Mouse (Mus musculus): ENCODE measurements at regions not wholly inside any gene's neighbourhood (a gene's known extent, or its start where the extent isn't known, plus 50 kb on each side); places are given as distances from the start of the nearest gene placed in this dataset.

GRCm38 (mm10) chr17:85823036-85823435, 135.0 kb upstream of the Six2 start:
- Histone ChIP-seq H3K9ac (ENCODE audit: low read length) (no peak overlapping the region), H3K27me3 (ENCODE audit: control insufficient read depth, insufficient read depth, low read depth, low read length) (no peaks in the 10 kb centered on the region), H3K27ac (ENCODE audit: low read length) (no peak overlapping the region), H3K4me3 (ENCODE audit: low read length) (no peak overlapping the region), H3K36me3 (ENCODE audit: control insufficient read depth, insufficient read depth, low read length) (no peaks in the 10 kb centered on the region), H3K4me2 (ENCODE audit: low read depth, low read length) (no peak overlapping the region), H3K9me3 (ENCODE audit: control insufficient read depth, low read length) (peaks cover 5% of the 10 kb centered on the region), H3K4me1 (replicated peaks; ENCODE audit: control insufficient read depth, insufficient read depth, low read length) (no peaks in the 10 kb centered on the region)
- no peak for ATAC-seq (ENCODE audit: low read depth)
- WGBS: 64% methylated on average over 19 of the region's 19 CpGs

GRCm38 (mm10) chr17:85821861-85822260, 133.8 kb upstream of the Six2 start:
- Histone ChIP-seq H3K27me3 (ENCODE audit: control insufficient read depth, insufficient read depth, low read depth, low read length) (no peaks in the 10 kb centered on the region), H3K27ac (ENCODE audit: low read length) (no peak overlapping the region), H3K4me3 (ENCODE audit: low read length) (no peak overlapping the region), H3K9me3 (ENCODE audit: control insufficient read depth, low read length) (peaks cover 5% of the 10 kb centered on the region), H3K9ac (ENCODE audit: low read length) (no peak overlapping the region), H3K4me2 (ENCODE audit: low read depth, low read length) (no peak overlapping the region), H3K36me3 (ENCODE audit: control insufficient read depth, insufficient read depth, low read length) (no peaks in the 10 kb centered on the region), H3K4me1 (replicated peaks; ENCODE audit: control insufficient read depth, insufficient read depth, low read length) (no peaks in the 10 kb centered on the region)
- ATAC-seq (ENCODE audit: low read depth): no peak
- 72% methylated on average over 4 of the region's 4 CpGs for WGBS

- Histone ChIP-seq H3K4me3 (ENCODE audit: low read length) (no peak overlapping the region), H3K27ac (ENCODE audit: low read length) (no peak overlapping the region), H3K27me3 (ENCODE audit: control insufficient read depth, insufficient read depth, low read depth, low read length) (no peaks in the 10 kb centered on the region), H3K9ac (ENCODE audit: low read length) (no peak overlapping the region), H3K4me2 (ENCODE audit: low read depth, low read length) (peak overlapping the region; percentile 39; the same call in 1 of the 2 replicates), H3K36me3 (ENCODE audit: control insufficient read depth, insufficient read depth, low read length) (no peaks in the 10 kb centered on the region), H3K9me3 (ENCODE audit: control insufficient read depth, low read length) (peaks cover 5% of the 10 kb centered on the region), H3K4me1 (replicated peaks; ENCODE audit: control insufficient read depth, insufficient read depth, low read length) (no peaks in the 10 kb centered on the region)
- ATAC-seq (ENCODE audit: low read depth): peak; percentile 45
- WGBS: 57% methylated on average over 17 of the region's 17 CpGs
Measured at GRCm38 (mm10) chr17:85818098-85818855, 130.2 kb upstream of the Six2 start.

- Histone ChIP-seq H3K27ac (ENCODE audit: low read length) (no peak overlapping the region), H3K27me3 (ENCODE audit: control insufficient read depth, insufficient read depth, low read depth, low read length) (no peaks in the 10 kb centered on the region), H3K4me2 (ENCODE audit: low read depth, low read length) (no peak overlapping the region), H3K36me3 (ENCODE audit: control insufficient read depth, insufficient read depth, low read length) (no peaks in the 10 kb centered on the region), H3K9ac (ENCODE audit: low read length) (no peak overlapping the region), H3K9me3 (ENCODE audit: control insufficient read depth, low read length) (peaks cover 5% of the 10 kb centered on the region), H3K4me3 (ENCODE audit: low read length) (no peak overlapping the region), H3K4me1 (replicated peaks; ENCODE audit: control insufficient read depth, insufficient read depth, low read length) (no peaks in the 10 kb centered on the region)
- no peak for ATAC-seq (ENCODE audit: low read depth)
- 89% methylated on average over 8 of the region's 8 CpGs for WGBS
Measured at GRCm38 (mm10) chr17:85816521-85816920, 128.4 kb upstream of the Six2 start.

GRCm38 (mm10) chr17:85816056-85816455, 128.0 kb upstream of the Six2 start:
- H3K9ac ChIP-seq (ENCODE audit: low read length): no peak overlapping the region
- H3K4me2 ChIP-seq (ENCODE audit: low read depth, low read length): no peak overlapping the region
- H3K4me1 ChIP-seq (replicated peaks; ENCODE audit: control insufficient read depth, insufficient read depth, low read length): no peaks in the 10 kb centered on the region
- H3K36me3 ChIP-seq (ENCODE audit: control insufficient read depth, insufficient read depth, low read length): no peaks in the 10 kb centered on the region
- H3K4me3 ChIP-seq (ENCODE audit: low read length): no peak overlapping the region
- no peak for ATAC-seq (ENCODE audit: low read depth)
- H3K27me3 ChIP-seq (ENCODE audit: control insufficient read depth, insufficient read depth, low read depth, low read length): no peaks in the 10 kb centered on the region
- no peak overlapping the region for H3K27ac ChIP-seq (ENCODE audit: low read length)
- H3K9me3 ChIP-seq (ENCODE audit: control insufficient read depth, low read length): peaks cover 5% of the 10 kb centered on the region
- 71% methylated on average over 8 of the region's 8 CpGs for WGBS

- H3K4me1 ChIP-seq (replicated peaks; ENCODE audit: control insufficient read depth, insufficient read depth, low read length): no peaks in the 10 kb centered on the region
- no peak overlapping the region for H3K4me3 ChIP-seq (ENCODE audit: low read length)
- H3K27me3 ChIP-seq (ENCODE audit: control insufficient read depth, insufficient read depth, low read depth, low read length): peaks cover 9% of the 10 kb centered on the region
- H3K9ac ChIP-seq (ENCODE audit: low read length): no peak overlapping the region
- H3K4me2 ChIP-seq (ENCODE audit: low read depth, low read length): no peak overlapping the region
- no peak for ATAC-seq (ENCODE audit: low read depth)
- 75% methylated on average over 5 of the region's 5 CpGs for WGBS
- H3K36me3 ChIP-seq (ENCODE audit: control insufficient read depth, insufficient read depth, low read length): no peaks in the 10 kb centered on the region
- H3K27ac ChIP-seq (ENCODE audit: low read length): no peak overlapping the region
- H3K9me3 ChIP-seq (ENCODE audit: control insufficient read depth, low read length): no peaks in the 10 kb centered on the region
Measured at GRCm38 (mm10) chr17:85808580-85808979, 120.5 kb upstream of the Six2 start.

GRCm38 (mm10) chr17:85805726-85806359, 117.8 kb upstream of the Six2 start:
- no peak overlapping the region for H3K27ac ChIP-seq (ENCODE audit: low read length)
- peaks cover 34% of the 10 kb centered on the region for H3K27me3 ChIP-seq (ENCODE audit: control insufficient read depth, insufficient read depth, low read depth, low read length)
- H3K4me1 ChIP-seq (replicated peaks; ENCODE audit: control insufficient read depth, insufficient read depth, low read length): no peaks in the 10 kb centered on the region
- no peak overlapping the region for H3K4me2 ChIP-seq (ENCODE audit: low read depth, low read length)
- no peak for ATAC-seq (ENCODE audit: low read depth)
- H3K9ac ChIP-seq (ENCODE audit: low read length): no peak overlapping the region
- H3K4me3 ChIP-seq (ENCODE audit: low read length): no peak overlapping the region
- H3K9me3 ChIP-seq (ENCODE audit: control insufficient read depth, low read length): no peaks in the 10 kb centered on the region
- no peaks in the 10 kb centered on the region for H3K36me3 ChIP-seq (ENCODE audit: control insufficient read depth, insufficient read depth, low read length)
- 62% methylated on average over 13 of the region's 13 CpGs for WGBS

GRCm38 (mm10) chr17:85804631-85805030, 116.6 kb upstream of the Six2 start:
- no peak for ATAC-seq (ENCODE audit: low read depth)
- H3K4me2 ChIP-seq (ENCODE audit: low read depth, low read length): no peak overlapping the region
- H3K36me3 ChIP-seq (ENCODE audit: control insufficient read depth, insufficient read depth, low read length): no peaks in the 10 kb centered on the region
- H3K4me3 ChIP-seq (ENCODE audit: low read length): no peak overlapping the region
- peaks cover 8% of the 10 kb centered on the region for H3K4me1 ChIP-seq (replicated peaks; ENCODE audit: control insufficient read depth, insufficient read depth, low read length)
- H3K27ac ChIP-seq (ENCODE audit: low read length): no peak overlapping the region
- H3K9ac ChIP-seq (ENCODE audit: low read length): no peak overlapping the region
- peaks cover 46% of the 10 kb centered on the region for H3K27me3 ChIP-seq (ENCODE audit: control insufficient read depth, insufficient read depth, low read depth, low read length)
- no peaks in the 10 kb centered on the region for H3K9me3 ChIP-seq (ENCODE audit: control insufficient read depth, low read length)
- WGBS: 50% methylated on average over 4 of the region's 4 CpGs

- no peak overlapping the region for H3K27ac ChIP-seq (ENCODE audit: low read length)
- no peak overlapping the region for H3K4me3 ChIP-seq (ENCODE audit: low read length)
Measured at GRCm38 (mm10) chr17:85801734-85802133, 113.7 kb upstream of the Six2 start.

More at GRCm38 (mm10) chr17:85801734-85802133, 113.7 kb upstream of the Six2 start:
- ATAC-seq (ENCODE audit: low read depth): no peak
- peaks cover 63% of the 10 kb centered on the region for H3K27me3 ChIP-seq (ENCODE audit: control insufficient read depth, insufficient read depth, low read depth, low read length)
- no peaks in the 10 kb centered on the region for H3K9me3 ChIP-seq (ENCODE audit: control insufficient read depth, low read length)
- H3K9ac ChIP-seq (ENCODE audit: low read length): no peak overlapping the region
- no peak overlapping the region for H3K4me2 ChIP-seq (ENCODE audit: low read depth, low read length)
- no peaks in the 10 kb centered on the region for H3K36me3 ChIP-seq (ENCODE audit: control insufficient read depth, insufficient read depth, low read length)
- peaks cover 11% of the 10 kb centered on the region for H3K4me1 ChIP-seq (replicated peaks; ENCODE audit: control insufficient read depth, insufficient read depth, low read length)
- 84% methylated on average over 8 of the region's 8 CpGs for WGBS
